Mouse (Mus musculus) liver, postnatal 0 days (tissue): Measurements from ENCODE around the gene Mink1.

Experiments used
- CTCF ChIP-seq: sonication (generic); IDR thresholded peaks from 2 replicates; pipeline ENCODE4 v1.5.1; 2016; ENCODE audit warnings: antibody characterized with exemption, low read depth
- EP300 ChIP-seq: IDR thresholded peaks from 2 replicates; pipeline ENCODE4 v1.6.1; 2016; ENCODE audit warnings: antibody characterized with exemption, low read depth, mild to moderate bottlenecking

DNA sequence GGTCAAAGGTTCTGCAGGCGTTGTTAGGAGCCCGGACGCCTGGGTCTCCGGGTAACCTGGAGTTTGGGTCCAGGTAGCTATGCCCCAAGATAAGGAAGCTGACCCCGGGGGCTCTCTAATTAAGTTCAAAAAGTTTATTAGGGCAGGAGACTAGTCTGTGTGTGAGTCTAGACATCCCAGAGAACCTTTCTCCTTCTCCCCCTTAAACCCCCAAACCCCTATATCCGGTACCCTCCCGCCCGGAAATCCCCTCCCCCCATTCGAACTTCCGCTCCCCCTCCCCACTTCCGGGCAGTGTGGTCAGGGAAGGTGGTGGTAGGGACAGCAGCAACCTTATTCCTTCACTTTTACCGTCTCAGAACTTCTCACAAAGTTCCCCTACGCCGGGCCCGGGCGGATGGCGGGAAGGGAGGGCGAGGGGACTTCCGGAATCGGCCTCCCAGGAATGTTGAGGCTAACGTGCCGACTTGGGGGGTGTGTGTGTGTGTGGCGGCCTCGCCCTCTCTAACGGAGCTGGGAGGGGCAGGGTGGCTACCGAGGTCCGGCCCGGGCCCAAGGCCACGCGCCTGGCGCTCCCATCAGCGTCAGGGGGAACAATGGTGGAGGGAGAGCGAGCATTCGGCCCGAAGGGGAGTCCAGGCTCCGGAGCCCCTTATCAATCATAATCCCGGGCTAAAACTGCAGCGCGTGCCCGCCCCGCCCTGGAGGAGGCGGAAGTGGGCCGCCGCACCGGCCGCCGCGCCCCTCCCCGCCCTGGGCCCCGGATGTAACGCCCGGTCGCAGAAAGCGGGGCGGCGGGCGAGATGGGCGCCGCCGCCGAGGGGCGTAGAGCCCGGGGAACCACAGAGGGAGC, 90.9 kb downstream of the Mink1 start:
- no peak for TF ChIP-seq CTCF
- no peak; the same call in 1 of the 2 replicates for TF ChIP-seq EP300
